Mouse (Mus musculus) intestine, postnatal 0 days (tissue): ENCODE data around the gene Ankrd60. TPM values are rescaled to one million over a fixed set of nuclear protein-coding genes. Genes with fewer than 3 reads are reported as not detected.

Experiments used
- ATAC-seq: fragments of 200-750 bp; cut with Nextera tagmentation; 2 replicates; pipeline ENCODE4 v1.8.0; 2017; ENCODE audit warnings: mild to moderate bottlenecking, moderate TSS enrichment, moderate library complexity
- H3K27ac ChIP-seq: fragments of 300-500 bp; sonication (generic); 2 replicates; pipeline ENCODE4 v1.5.1; 2014; ENCODE audit warnings: mild to moderate bottlenecking, low read depth, low read length, moderate library complexity
- H3K27me3 ChIP-seq: fragments of 300-500 bp; sonication (generic); replicated peaks from 2 replicates; pipeline ENCODE4 v1.6.1; 2014; ENCODE audit warnings: low read length, mixed read lengths; ENCODE audit not compliant: control insufficient read depth, insufficient read depth
- H3K36me3 ChIP-seq: fragments of 300-500 bp; sonication (generic); 2 replicates; pipeline ENCODE4 v1.6.1; 2014; ENCODE audit warnings: mild to moderate bottlenecking, moderate library complexity; ENCODE audit not compliant: control insufficient read depth, insufficient read depth
- H3K4me1 ChIP-seq: fragments of 300-500 bp; sonication (generic); replicated peaks from 2 replicates; pipeline ENCODE4 v1.6.1; 2014; ENCODE audit warnings: antibody characterized with exemption, low read length, mixed read lengths; ENCODE audit not compliant: control insufficient read depth, insufficient read depth
- H3K4me2 ChIP-seq: fragments of 300-500 bp; sonication (generic); replicated peaks from 2 replicates; pipeline ENCODE4 v1.6.1; 2014; ENCODE audit warnings: low read depth, mild to moderate bottlenecking, moderate library complexity
- H3K4me3 ChIP-seq: fragments of 300-500 bp; sonication (generic); 2 replicates; pipeline ENCODE4 v1.5.1; 2014; ENCODE audit warnings: low read depth, low read length
- H3K9ac ChIP-seq: fragments of 300-500 bp; sonication (generic); 2 replicates; pipeline ENCODE4 v1.6.1; 2014; ENCODE audit warnings: mild to moderate bottlenecking, low read depth, low read length
- H3K9me3 ChIP-seq: fragments of 300-500 bp; sonication (generic); 2 replicates; pipeline ENCODE4 v1.6.1; 2016; ENCODE audit warnings: mixed run types; ENCODE audit not compliant: control insufficient read depth
- CTCF ChIP-seq: sonication (generic); IDR thresholded peaks from 2 replicates; pipeline ENCODE4 v1.5.1; 2016; ENCODE audit warnings: low read depth, mild to moderate bottlenecking, control low read depth, antibody characterized with exemption, moderate library complexity
- WGBS: fragments of 180-500 bp; shearing (Covaris S2); extraction: QIAGEN DNeasy Blood & Tissue Kit; methylation state at CpG from one replicate; pipeline ENCODE4 v1.1.7; 2014; 5-methylcytosine and 5-hydroxymethylcytosine counted together
- polyA plus RNA-seq: library from polyadenylated mRNA; unstranded; fragments of >200 nt; fragmentation: Nextera tagmentation; extraction: Ambion mirVana; gene quantifications from 2 replicates; pipeline ENCODE4 v1.2.1, GENCODE M21; 2015

The Ankrd60 gene
- polyA plus RNA-seq, 1 experiment from 2014 or later, result not detected

DNA sequence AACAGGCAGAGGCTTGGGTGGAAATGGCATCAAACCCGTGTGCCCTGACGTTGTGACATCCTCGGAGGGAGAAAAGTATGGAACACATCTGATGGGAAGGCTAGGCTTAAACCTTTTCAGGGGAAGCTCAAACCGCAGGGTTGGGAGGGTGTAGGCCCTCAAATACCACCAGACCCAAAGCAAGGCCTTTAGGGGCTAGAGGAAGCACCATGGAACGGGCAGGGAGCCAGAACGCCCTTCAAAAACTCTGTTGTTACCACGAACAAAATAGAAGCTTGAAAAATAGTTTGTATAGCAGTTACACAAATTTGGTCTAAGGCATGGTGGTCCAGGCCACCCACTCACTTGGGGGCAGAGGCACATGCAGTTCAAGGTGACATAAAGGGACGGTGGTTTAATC is 430 bp upstream of the Ankrd60 start:
- ATAC-seq, result no peak
- H3K9ac ChIP-seq, result 0 out of 2 replicates have a peak overlapping the region, but pooled peaks have one; percentile 2
- peaks cover 38% of the 10 kb centered on the region for H3K27me3 ChIP-seq
- H3K4me2 ChIP-seq, result peak overlapping the region; percentile 74
- no peaks in the 10 kb centered on the region for H3K4me1 ChIP-seq
- H3K36me3 ChIP-seq, result no peaks in the 10 kb centered on the region
- WGBS, result 30% methylated on average over 8 of the region's 8 CpGs
- TF ChIP-seq CTCF, result no peak
- H3K4me3 ChIP-seq, result peak overlapping the region; percentile 31; the same call in 1 of the 2 replicates
- H3K27ac ChIP-seq, result no peak overlapping the region
- H3K9me3 ChIP-seq, result no peaks in the 10 kb centered on the region

DNA sequence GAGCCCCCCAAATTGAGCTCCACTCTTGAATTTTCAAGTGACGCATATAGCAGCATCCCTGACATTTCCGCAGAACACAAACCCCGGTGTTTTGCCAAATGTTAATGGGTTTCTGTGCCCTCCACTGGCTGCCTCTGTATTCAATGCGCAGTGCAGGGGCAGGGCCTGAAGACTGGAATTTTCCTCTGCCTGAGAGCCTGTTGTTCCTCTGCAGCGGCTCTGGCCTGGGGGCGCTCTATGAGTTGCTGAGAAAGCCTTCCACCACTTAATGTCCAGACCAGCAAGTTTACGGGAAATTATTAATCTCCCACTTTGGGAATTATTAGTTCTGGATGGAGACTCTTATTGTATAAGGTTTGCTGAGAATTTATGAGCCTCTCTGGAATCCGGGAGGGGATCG is 14.0 kb downstream of the Ankrd60 start:
- 40% methylated on average over 9 of the region's 9 CpGs for WGBS
- Histone ChIP-seq H3K4me1 (no peaks in the 10 kb centered on the region), H3K27ac (no peak overlapping the region), H3K27me3 (0 out of 2 replicates have a peak, but pooled peaks cover 4% of the 10 kb centered on the region), H3K4me3 (no peak overlapping the region), H3K4me2 (no peak overlapping the region), H3K9me3 (no peaks in the 10 kb centered on the region), H3K9ac (no peak overlapping the region), H3K36me3 (no peaks in the 10 kb centered on the region)
- TF ChIP-seq CTCF, result peak; percentile 60
- ATAC-seq, result no peak

DNA sequence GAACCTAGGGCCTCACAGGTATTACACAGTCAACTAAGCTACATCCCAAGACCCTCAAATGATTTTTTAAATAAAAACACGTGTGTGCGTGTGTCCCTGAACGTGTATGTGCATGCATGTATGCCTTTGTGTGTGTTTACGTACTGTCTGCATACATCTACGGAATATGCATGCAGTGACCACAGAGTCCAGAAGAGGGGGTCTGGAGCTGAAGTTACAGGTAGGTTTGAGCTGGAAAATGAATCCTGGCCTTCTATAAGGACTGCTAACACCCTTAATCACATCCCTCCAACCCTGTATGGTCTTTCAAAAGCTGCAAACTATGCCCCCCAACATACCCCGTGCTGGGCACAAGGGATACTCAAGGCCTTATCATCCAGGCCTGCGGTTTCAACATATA is 14.8 kb downstream of the Ankrd60 start:
- Histone ChIP-seq H3K9me3 (no peaks in the 10 kb centered on the region), H3K36me3 (no peaks in the 10 kb centered on the region), H3K27ac (no peak overlapping the region), H3K9ac (no peak overlapping the region), H3K27me3 (0 out of 2 replicates have a peak, but pooled peaks cover 4% of the 10 kb centered on the region), H3K4me3 (no peak overlapping the region), H3K4me1 (no peaks in the 10 kb centered on the region), H3K4me2 (no peak overlapping the region)
- peak; percentile 69 for TF ChIP-seq CTCF
- ATAC-seq, result no peak
- WGBS, result 61% methylated on average over 7 of the region's 7 CpGs

DNA sequence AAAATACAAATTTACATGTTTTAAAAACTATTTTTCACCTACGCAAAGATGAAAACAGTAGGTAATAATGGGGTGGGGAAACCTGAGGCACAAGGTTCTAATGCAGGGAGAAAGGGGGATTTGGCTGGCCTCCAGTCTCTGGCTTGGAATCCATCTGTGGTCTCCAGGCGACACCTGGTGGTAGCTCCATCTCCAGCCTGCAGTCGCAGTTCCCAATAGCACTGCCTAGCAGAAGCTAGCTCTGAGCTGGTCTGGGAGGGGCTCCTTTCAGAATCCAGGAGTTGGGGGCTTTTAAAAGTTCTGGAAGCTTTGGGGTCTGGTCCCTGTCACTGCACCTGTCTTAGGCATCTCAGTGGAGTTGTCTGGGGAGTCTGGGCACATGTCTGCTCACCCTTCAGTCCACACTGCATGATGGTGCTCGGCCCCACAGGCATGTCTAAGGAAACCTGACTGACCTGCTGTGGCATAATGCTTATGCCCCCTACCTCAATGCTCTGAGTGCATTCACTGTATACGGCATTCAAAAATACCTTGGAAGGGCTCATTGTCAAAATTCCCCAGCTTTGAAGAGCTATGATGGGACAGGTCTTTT is 16.2 kb downstream of the Ankrd60 start:
- Histone ChIP-seq H3K4me1 (no peaks in the 10 kb centered on the region), H3K27me3 (0 out of 2 replicates have a peak, but pooled peaks cover 4% of the 10 kb centered on the region), H3K4me2 (no peak overlapping the region), H3K9me3 (no peaks in the 10 kb centered on the region), H3K9ac (no peak overlapping the region), H3K4me3 (no peak overlapping the region), H3K27ac (no peak overlapping the region), H3K36me3 (no peaks in the 10 kb centered on the region)
- no peak for ATAC-seq
- WGBS, result 40% methylated on average over 5 of the region's 5 CpGs
- TF ChIP-seq CTCF, result peak; percentile 93

DNA sequence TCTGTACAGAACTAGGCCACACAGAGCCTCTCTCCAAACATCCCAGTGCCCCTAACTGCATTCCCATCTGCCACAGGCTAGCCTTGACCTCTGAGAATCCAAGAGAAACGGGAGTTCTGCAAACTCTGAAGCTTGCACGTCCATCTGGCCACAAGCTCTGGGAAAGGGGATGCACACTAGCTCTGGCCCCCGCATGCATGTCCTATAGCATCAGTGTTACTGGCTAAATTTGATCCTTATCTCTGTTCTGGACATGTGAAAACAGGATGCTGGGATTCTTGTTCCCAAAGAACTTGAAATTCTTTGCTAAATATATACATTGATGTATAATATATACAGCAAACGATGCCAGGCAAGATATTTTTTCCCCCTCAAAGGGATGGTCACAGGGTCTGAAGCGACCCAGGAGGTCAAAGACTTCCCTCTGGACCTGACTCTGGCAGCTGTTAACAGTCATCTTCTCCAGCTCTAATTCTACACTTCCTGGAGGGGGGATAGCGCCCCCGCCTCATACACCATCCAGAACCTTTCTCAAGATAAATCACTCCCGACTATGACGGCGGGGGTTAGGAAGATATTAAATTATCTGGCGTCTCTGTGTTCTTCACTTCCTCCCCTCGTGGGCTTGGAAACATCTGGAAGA is 19.3 kb downstream of the Ankrd60 start:
- H3K9ac ChIP-seq, result no peak overlapping the region
- no peak overlapping the region for H3K4me3 ChIP-seq
- H3K9me3 ChIP-seq, result no peaks in the 10 kb centered on the region
- H3K27ac ChIP-seq, result no peak overlapping the region
- H3K36me3 ChIP-seq, result no peaks in the 10 kb centered on the region
- H3K4me2 ChIP-seq, result no peak overlapping the region
- WGBS, result 51% methylated on average over 12 of the region's 12 CpGs
- TF ChIP-seq CTCF, result no peak
- no peaks in the 10 kb centered on the region for H3K4me1 ChIP-seq
- ATAC-seq, result no peak
- H3K27me3 ChIP-seq, result 0 out of 2 replicates have a peak, but pooled peaks cover 4% of the 10 kb centered on the region

DNA sequence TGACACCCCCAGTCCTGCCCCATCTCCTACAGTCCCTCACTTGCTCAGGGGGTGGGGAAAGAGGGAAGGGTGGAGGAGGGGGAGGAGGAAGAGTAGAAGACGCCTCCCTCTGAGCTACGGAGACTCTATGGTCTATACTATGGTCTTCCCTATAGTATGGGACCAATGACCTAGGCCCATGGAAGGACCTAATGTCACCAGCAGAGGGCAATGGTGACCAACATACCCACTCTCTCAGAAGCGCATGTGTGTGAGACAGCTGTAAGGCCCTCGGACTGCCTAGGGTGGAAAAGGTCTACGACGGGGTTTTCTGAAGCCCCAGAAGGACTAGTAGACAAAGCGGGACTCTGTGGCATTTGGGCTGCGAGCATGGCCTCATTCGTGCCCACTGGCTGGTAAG is 24.3 kb downstream of the Ankrd60 start:
- no peak overlapping the region for H3K4me3 ChIP-seq
- H3K4me2 ChIP-seq, result no peak overlapping the region
- TF ChIP-seq CTCF, result peak; percentile 78
- 40% methylated on average over 9 of the region's 9 CpGs for WGBS
- no peak overlapping the region for H3K9ac ChIP-seq
- ATAC-seq, result no peak
- no peaks in the 10 kb centered on the region for H3K27me3 ChIP-seq
- H3K27ac ChIP-seq, result no peak overlapping the region
- H3K4me1 ChIP-seq, result no peaks in the 10 kb centered on the region
- H3K36me3 ChIP-seq, result no peaks in the 10 kb centered on the region
- H3K9me3 ChIP-seq, result no peaks in the 10 kb centered on the region
